Mouse (Mus musculus) left cerebral cortex, adult 8-10 months (tissue): Measurements from ENCODE around the gene Arih2. TPM values are rescaled to one million over a fixed set of nuclear protein-coding genes. Genes with fewer than 3 reads are reported as not detected.
"Not testable (repeated sequence)": the region's sequence is repeated elsewhere in the genome, so short reads cannot be mapped to it uniquely, and the experiment has no call there.

ENCODE experiments used
- DNase-seq, 2 experiments: peaks; one replicate each; pipeline ENCODE4 v3.0.0; 2022; ENCODE audit warnings: low spot score in 2 of 2
- total RNA-seq, 4 experiments: library from RNA; stranded (reverse); gene quantifications; 2 replicates each; pipeline ENCODE4 v1.2.4; 2022

The Arih2 gene
- total RNA-seq, result 10 to 100 TPM; 51.8 to 55.6 (median 54.2) TPM

- peak; percentile 81 to 86 for DNase-seq
Measured at GRCm38 (mm10) chr9:108648611-108649560, at the start of gene Arih2. Gene Arih2 (minus strand): TSS chr9:108649386.

GRCm38 (mm10) chr9:108694533-108694932, 45.3 kb upstream of the Arih2 start:
- DNase-seq, result no peak

- DNase-seq, result no peak
Measured at GRCm38 (mm10) chr9:108693946-108694345, 44.8 kb upstream of the Arih2 start.

- peak; percentile 52 to 60 for DNase-seq
Measured at GRCm38 (mm10) chr9:108692226-108693041, 43.2 kb upstream of the Arih2 start.

GRCm38 (mm10) chr9:108691846-108692225, 42.6 kb upstream of the Arih2 start:
- peak; percentile 71 to 86 for DNase-seq

- no peak for DNase-seq
Measured at GRCm38 (mm10) chr9:108691371-108691770, 42.2 kb upstream of the Arih2 start.

GRCm38 (mm10) chr9:108690914-108691313, 41.7 kb upstream of the Arih2 start:
- no peak for DNase-seq

- no peak for DNase-seq
Measured at GRCm38 (mm10) chr9:108689993-108690392, 40.8 kb upstream of the Arih2 start.

GRCm38 (mm10) chr9:108689106-108689505, 39.9 kb upstream of the Arih2 start, which contains the start of gene Prkar2a:
Gene Prkar2a (plus strand): TSS chr9:108689314.
- DNase-seq, result no peak

GRCm38 (mm10) chr9:108688451-108688850, 39.3 kb upstream of the Arih2 start:
- DNase-seq, result no peak

- no peak for DNase-seq
Measured at GRCm38 (mm10) chr9:108687686-108688085, 38.5 kb upstream of the Arih2 start.

GRCm38 (mm10) chr9:108687181-108687580, 38.0 kb upstream of the Arih2 start:
- no peak for DNase-seq

- no peak for DNase-seq
Measured at GRCm38 (mm10) chr9:108686475-108686887, 37.3 kb upstream of the Arih2 start.

GRCm38 (mm10) chr9:108680026-108680425, 30.8 kb upstream of the Arih2 start:
- no peak for DNase-seq

- no peak for DNase-seq
Measured at GRCm38 (mm10) chr9:108673151-108673550, 24.0 kb upstream of the Arih2 start.

GRCm38 (mm10) chr9:108669875-108670274, 20.7 kb upstream of the Arih2 start:
- DNase-seq, result no peak

GRCm38 (mm10) chr9:108662660-108663059, 13.5 kb upstream of the Arih2 start:
- DNase-seq, result no peak

GRCm38 (mm10) chr9:108661677-108662612, 12.8 kb upstream of the Arih2 start, which contains the start of gene Slc25a20:
Gene Slc25a20 (plus strand): TSS chr9:108662088.
- peak; percentile 23 to 68 for DNase-seq

GRCm38 (mm10) chr9:108655865-108656264, 6.7 kb upstream of the Arih2 start:
- not testable (repeated sequence) for DNase-seq

- DNase-seq, result no peak
Measured at GRCm38 (mm10) chr9:108654566-108655464, 5.6 kb upstream of the Arih2 start.
